Mouse (Mus musculus) myocyte (in vitro differentiated cells): Measurements from ENCODE around the gene Med21. TPM values are rescaled to one million over a fixed set of nuclear protein-coding genes. Genes with fewer than 3 reads are reported as not detected.
A peak's percentile ranks its signal among the peaks of the same experiment; 100 is the strongest.

Source experiments
- H3K27me3 ChIP-seq: one replicate; pipeline ENCODE4 v1.6.1; 2011; ENCODE audit not compliant: control insufficient read depth, insufficient read depth, insufficient read length
- H3K36me3 ChIP-seq: one replicate; pipeline ENCODE4 v1.6.1; 2011; ENCODE audit not compliant: control insufficient read depth, insufficient read depth
- H3K4me2 ChIP-seq: one replicate; pipeline ENCODE4 v1.6.1; 2011; ENCODE audit warnings: low read depth, control low read depth
- H3K4me3 ChIP-seq: one replicate; pipeline ENCODE4 v1.5.1; 2011; ENCODE audit warnings: mild to moderate bottlenecking, control low read depth, moderate library complexity
- H3K79me2 ChIP-seq: one replicate; pipeline ENCODE4 v1.6.1; 2011; ENCODE audit not compliant: control insufficient read depth, insufficient read depth
- H3ac ChIP-seq: one replicate; pipeline ENCODE4 v1.6.1; 2011; ENCODE audit not compliant: control insufficient read depth, insufficient read length
- CEBPB ChIP-seq: IDR thresholded peaks from 2 replicates; pipeline ENCODE4 v1.6.1; 2011; ENCODE audit warnings: mild to moderate bottlenecking, moderate library complexity; ENCODE audit not compliant: poor library complexity, insufficient read depth, severe bottlenecking
- E2F4 ChIP-seq: IDR thresholded peaks from one replicate; pipeline ENCODE4 v1.6.1; 2011; ENCODE audit warnings: mild to moderate bottlenecking, control low read depth, moderate library complexity; ENCODE audit not compliant: insufficient read depth
- MAX ChIP-seq: IDR thresholded peaks from one replicate; pipeline ENCODE4 v1.6.1; 2011; ENCODE audit warnings: low read depth, mild to moderate bottlenecking, control low read depth
- MYOD1 ChIP-seq, 3 experiments: IDR thresholded peaks; one replicate each; pipeline ENCODE4 v1.6.1; 2011; ENCODE audit warnings: control low read depth in 2 of 3, low read depth in 2 of 3, mild to moderate bottlenecking in 2 of 3, moderate library complexity in 1 of 3; ENCODE audit not compliant: insufficient read length in 2 of 3, control insufficient read depth in 1 of 3
- MYOG ChIP-seq, 3 experiments: IDR thresholded peaks; one replicate each; pipeline ENCODE4 v1.6.1; 2011; ENCODE audit warnings: control low read depth in 2 of 3, low read depth in 2 of 3, mild to moderate bottlenecking in 2 of 3; ENCODE audit not compliant: insufficient read length in 2 of 3, control insufficient read depth in 1 of 3, insufficient read depth in 1 of 3
- POLR2A ChIP-seq: IDR thresholded peaks from one replicate; pipeline ENCODE4 v1.6.1; 2011; ENCODE audit warnings: low read depth, mild to moderate bottlenecking, control low read depth, moderate library complexity; ENCODE audit not compliant: insufficient read length
- POLR2AphosphoS2 ChIP-seq: IDR thresholded peaks from one replicate; pipeline ENCODE4 v1.6.1; 2011; ENCODE audit warnings: low read depth, control low read depth; ENCODE audit not compliant: insufficient read length
- REST ChIP-seq: IDR thresholded peaks from one replicate; pipeline ENCODE4 v1.6.1; 2011; ENCODE audit warnings: mild to moderate bottlenecking, control low read depth, moderate library complexity; ENCODE audit not compliant: insufficient read depth, insufficient read length
- SRF ChIP-seq: IDR thresholded peaks from one replicate; pipeline ENCODE4 v1.6.1; 2011; ENCODE audit warnings: low read depth; ENCODE audit not compliant: control insufficient read depth, insufficient read length
- TCF12 ChIP-seq: IDR thresholded peaks from one replicate; pipeline ENCODE4 v1.6.1; 2011; ENCODE audit warnings: mild to moderate bottlenecking, control low read depth; ENCODE audit not compliant: poor library complexity, insufficient read depth, severe bottlenecking
- TCF3 ChIP-seq: IDR thresholded peaks from one replicate; pipeline ENCODE4 v1.6.1; 2011; ENCODE audit warnings: low read depth, control low read depth; ENCODE audit not compliant: insufficient read length
- USF1 ChIP-seq: IDR thresholded peaks from one replicate; pipeline ENCODE4 v1.6.1; 2011; ENCODE audit warnings: low read depth, mild to moderate bottlenecking, control low read depth, moderate library complexity
- polyA plus RNA-seq: library from polyadenylated mRNA; unstranded; fragments of >200 nt; fragmentation: generic; extraction: Trizol; gene quantifications from one replicate; pipeline ENCODE4 v1.2.1, GENCODE M21; 2012; ENCODE audit warnings: missing spikeins

Gene Med21
- polyA plus RNA-seq, 1 experiment: 53.5 TPM

DNA sequence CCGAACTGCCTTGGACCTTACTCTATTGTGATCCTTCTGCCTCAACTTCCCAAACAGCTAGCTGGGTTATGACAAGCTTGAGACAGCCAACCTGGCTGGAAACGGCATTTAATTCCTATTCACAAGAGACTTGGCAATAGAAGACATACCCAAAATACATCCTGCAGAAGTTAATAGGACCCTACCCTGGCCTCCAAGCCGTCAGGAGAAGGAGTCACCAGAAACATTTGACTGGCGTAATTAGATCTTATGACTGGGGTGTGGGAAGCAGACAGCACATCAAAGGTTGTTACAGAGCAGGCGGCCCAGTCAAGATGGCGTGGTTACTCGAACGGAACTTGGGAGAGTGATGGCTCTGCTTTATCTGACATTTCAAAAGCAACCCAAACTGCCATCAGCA, 10.5 kb upstream of the Med21 start:
- Histone ChIP-seq H3K27me3 (no peaks in the 10 kb centered on the region), H3K4me2 (no peak overlapping the region), H3ac (no peak overlapping the region), H3K4me3 (no peak overlapping the region), H3K36me3 (no peaks in the 10 kb centered on the region), H3K79me2 (no peaks in the 10 kb centered on the region)
- no peak for TF ChIP-seq SRF
- TF ChIP-seq MYOD1 (IDR thresholded peaks at IDR 0.05; ENCODE audit: control insufficient read depth in 1 of 3, insufficient read length in 2 of 3, low read depth in 2 of 3): no peak
- TF ChIP-seq TCF12: no peak
- TF ChIP-seq CEBPB: no peak
- TF ChIP-seq TCF3: no peak
- TF ChIP-seq MYOG (IDR thresholded peaks at IDR 0.05; ENCODE audit: control insufficient read depth in 1 of 3, insufficient read depth in 1 of 3, insufficient read length in 2 of 3, low read depth in 2 of 3): no peak
- no peak for TF ChIP-seq POLR2AphosphoS2
- TF ChIP-seq MAX: no peak
- TF ChIP-seq USF1: no peak
- no peak for TF ChIP-seq POLR2A
- TF ChIP-seq REST: no peak
- TF ChIP-seq E2F4: no peak

DNA sequence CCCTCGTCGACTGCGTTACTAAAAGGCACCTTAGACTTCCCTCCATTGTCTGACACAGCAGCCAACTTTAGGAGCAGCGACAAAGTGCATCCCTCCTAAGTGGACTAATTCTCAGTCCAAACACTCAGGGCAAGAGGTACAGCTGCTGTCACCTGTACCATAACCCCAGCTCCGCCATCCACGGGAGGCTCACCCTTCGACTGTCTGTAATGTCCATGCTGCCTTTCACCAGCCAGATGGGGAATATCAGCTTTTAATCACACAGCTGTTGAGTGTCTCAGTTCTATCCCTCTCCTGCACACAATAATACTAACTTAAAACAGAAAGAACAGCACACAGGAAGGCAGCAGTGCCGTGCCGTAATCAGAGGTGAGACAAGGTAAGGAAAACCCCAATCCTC, 9.9 kb upstream of the Med21 start:
- H3K36me3 ChIP-seq: no peaks in the 10 kb centered on the region
- no peaks in the 10 kb centered on the region for H3K27me3 ChIP-seq
- no peaks in the 10 kb centered on the region for H3K79me2 ChIP-seq
- no peak overlapping the region for H3ac ChIP-seq
- no peak for TF ChIP-seq MYOG (IDR thresholded peaks at IDR 0.05; ENCODE audit: control insufficient read depth in 1 of 3, insufficient read depth in 1 of 3, insufficient read length in 2 of 3, low read depth in 2 of 3)
- no peak for TF ChIP-seq REST
- no peak for TF ChIP-seq MYOD1 (IDR thresholded peaks at IDR 0.05; ENCODE audit: control insufficient read depth in 1 of 3, insufficient read length in 2 of 3, low read depth in 2 of 3)
- no peak for TF ChIP-seq E2F4
- no peak for TF ChIP-seq POLR2AphosphoS2
- no peak for TF ChIP-seq TCF12
- TF ChIP-seq POLR2A: no peak
- no peak for TF ChIP-seq MAX
- H3K4me2 ChIP-seq: no peak overlapping the region
- H3K4me3 ChIP-seq: no peak overlapping the region

DNA sequence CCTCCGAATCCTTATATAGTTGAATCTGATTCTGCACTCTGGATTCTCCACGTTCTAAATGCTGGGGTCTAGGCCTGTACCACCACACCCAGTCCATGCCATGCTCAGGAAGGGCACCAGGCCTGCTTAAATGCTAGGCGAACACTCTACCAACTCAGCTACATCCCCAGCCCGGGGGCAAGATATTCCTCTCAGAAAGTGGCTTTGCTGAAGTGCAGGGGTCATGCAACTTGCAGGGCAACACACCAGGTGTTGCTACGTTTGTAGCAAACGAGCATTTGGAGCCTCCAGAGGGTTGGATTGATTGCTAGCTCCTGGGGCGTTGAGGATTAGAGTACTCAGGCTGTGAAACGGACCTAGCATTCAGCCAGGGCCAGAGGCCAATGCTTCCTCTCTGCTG, 9.2 kb upstream of the Med21 start:
- peak overlapping the region; percentile 69 for H3K4me2 ChIP-seq
- TF ChIP-seq USF1 (no peak), MYOD1 (IDR thresholded peaks at IDR 0.05; ENCODE audit: control insufficient read depth in 1 of 3, insufficient read length in 2 of 3, low read depth in 2 of 3) (no peak)
- H3K27me3 ChIP-seq: no peaks in the 10 kb centered on the region
- H3K36me3 ChIP-seq: no peaks in the 10 kb centered on the region
- no peak overlapping the region for H3ac ChIP-seq
- no peaks in the 10 kb centered on the region for H3K79me2 ChIP-seq
- H3K4me3 ChIP-seq: peak overlapping the region; percentile 32

GRCm38 (mm10) chr6:146633629-146634014, 8.7 kb upstream of the Med21 start:
- peak overlapping the region; percentile 69 for H3K4me2 ChIP-seq
- H3K79me2 ChIP-seq: no peaks in the 10 kb centered on the region
- no peak for TF ChIP-seq POLR2A
- no peak for TF ChIP-seq TCF3
- no peak for TF ChIP-seq REST
- TF ChIP-seq USF1: peak; percentile 55
- TF ChIP-seq MAX: no peak
- no peak for TF ChIP-seq SRF
- no peak for TF ChIP-seq TCF12
- TF ChIP-seq POLR2AphosphoS2: no peak
- H3K36me3 ChIP-seq: no peaks in the 10 kb centered on the region
- H3K4me3 ChIP-seq: peak overlapping the region; percentile 32
- H3K27me3 ChIP-seq: no peaks in the 10 kb centered on the region
- H3ac ChIP-seq: peak overlapping the region; percentile 6

GRCm38 (mm10) chr6:146634015-146634722, 8.2 kb upstream of the Med21 start:
- H3K79me2 ChIP-seq: no peaks in the 10 kb centered on the region
- TF ChIP-seq REST (no peak), POLR2AphosphoS2 (no peak), POLR2A (peak; percentile 46), MYOD1 (IDR thresholded peaks at IDR 0.05; ENCODE audit: control insufficient read depth in 1 of 3, insufficient read length in 2 of 3, low read depth in 2 of 3) (peak in 1 of 3 experiments; percentile 41), CEBPB (no peak), TCF12 (no peak), TCF3 (no peak), MAX (no peak), E2F4 (no peak)
- H3K4me3 ChIP-seq: peak overlapping the region; percentile 32
- H3K4me2 ChIP-seq: peak overlapping the region; percentile 69
- H3ac ChIP-seq: peak overlapping the region; percentile 6
- no peaks in the 10 kb centered on the region for H3K36me3 ChIP-seq
- no peaks in the 10 kb centered on the region for H3K27me3 ChIP-seq
